Mouse (Mus musculus): Measurements from ENCODE around the gene Myh14. TPM values are rescaled to one million over a fixed set of nuclear protein-coding genes. Genes with fewer than 3 reads are reported as not detected.

Gene Myh14
- polyA plus RNA-seq, 1 experiment from 2014 or later = 2.2 TPM

GRCm38 (mm10) chr7:44683656-44684055 is 13.0 kb upstream of the Myh14 start:
- Histone ChIP-seq H3K9me3 (ENCODE audit: control insufficient read depth, low read length) (0 out of 2 replicates have a peak, but pooled peaks cover 3% of the 10 kb centered on the region), H3K27me3 (ENCODE audit: control insufficient read depth, insufficient read depth, low read length) (no peaks in the 10 kb centered on the region), H3K9ac (ENCODE audit: low read length) (no peak overlapping the region), H3K27ac (ENCODE audit: low read depth, low read length) (no peak overlapping the region), H3K4me1 (ENCODE audit: control insufficient read depth, insufficient read depth, low read length) (no peaks in the 10 kb centered on the region), H3K36me3 (ENCODE audit: control insufficient read depth, insufficient read depth, low read length) (no peaks in the 10 kb centered on the region), H3K4me3 (ENCODE audit: low read depth, low read length) (no peak overlapping the region), H3K4me2 (ENCODE audit: low read depth) (no peak overlapping the region)
- WGBS = 81% methylated on average over 8 of the region's 8 CpGs
- DNase-seq (ENCODE audit: low spot score) (no peak), ATAC-seq (ENCODE audit: insufficient read depth, low FRiP score, low TSS enrichment) (no peak)

DNA sequence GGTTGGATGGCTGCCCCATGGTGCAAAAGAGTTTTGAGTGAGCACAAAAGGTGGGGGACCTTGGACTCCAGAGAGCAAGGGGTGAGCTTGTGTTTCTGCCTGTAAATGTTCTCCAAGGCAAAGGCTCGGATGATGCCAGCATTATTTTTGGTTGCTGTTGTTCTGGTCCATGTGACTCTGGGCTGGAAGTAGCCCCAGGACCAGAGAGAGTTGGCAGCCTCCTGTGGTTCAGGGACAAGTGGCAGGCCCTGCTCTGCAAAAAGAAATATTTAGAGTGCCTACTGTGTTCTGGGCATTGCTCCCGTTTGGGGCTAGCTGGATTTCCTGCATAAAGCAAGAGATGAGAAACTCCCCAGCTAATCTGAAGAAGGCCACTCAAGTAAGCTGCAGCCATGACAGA is 6.0 kb upstream of the Myh14 start:
- Histone ChIP-seq H3K4me3 (ENCODE audit: low read depth, low read length) (no peak overlapping the region), H3K27me3 (ENCODE audit: control insufficient read depth, insufficient read depth, low read length) (no peaks in the 10 kb centered on the region), H3K36me3 (ENCODE audit: control insufficient read depth, insufficient read depth, low read length) (no peaks in the 10 kb centered on the region), H3K4me2 (ENCODE audit: low read depth) (no peak overlapping the region), H3K4me1 (ENCODE audit: control insufficient read depth, insufficient read depth, low read length) (no peaks in the 10 kb centered on the region), H3K9ac (ENCODE audit: low read length) (no peak overlapping the region), H3K9me3 (ENCODE audit: control insufficient read depth, low read length) (0 out of 2 replicates have a peak, but pooled peaks cover 5% of the 10 kb centered on the region), H3K27ac (ENCODE audit: low read depth, low read length) (no peak overlapping the region)
- DNase-seq (ENCODE audit: low spot score) = no peak
- 85% methylated on average over 2 of the region's 2 CpGs for WGBS
- no peak for ATAC-seq (ENCODE audit: insufficient read depth, low FRiP score, low TSS enrichment)

- Histone ChIP-seq H3K27ac (ENCODE audit: low read depth, low read length) (no peak overlapping the region), H3K27me3 (ENCODE audit: control insufficient read depth, insufficient read depth, low read length) (no peaks in the 10 kb centered on the region), H3K4me3 (ENCODE audit: low read depth, low read length) (no peak overlapping the region), H3K4me1 (ENCODE audit: control insufficient read depth, insufficient read depth, low read length) (peaks cover 4% of the 10 kb centered on the region), H3K36me3 (ENCODE audit: control insufficient read depth, insufficient read depth, low read length) (no peaks in the 10 kb centered on the region), H3K4me2 (ENCODE audit: low read depth) (no peak overlapping the region), H3K9me3 (ENCODE audit: control insufficient read depth, low read length) (0 out of 2 replicates have a peak, but pooled peaks cover 5% of the 10 kb centered on the region), H3K9ac (ENCODE audit: low read length) (no peak overlapping the region)
- WGBS = 60% methylated on average over 4 of the region's 4 CpGs
- DNase-seq (ENCODE audit: low spot score) (no peak), ATAC-seq (ENCODE audit: insufficient read depth, low FRiP score, low TSS enrichment) (no peak)
These were observed 5.5 kb upstream of the Myh14 start for GRCm38 (mm10) chr7:44676126-44676525.

DNA sequence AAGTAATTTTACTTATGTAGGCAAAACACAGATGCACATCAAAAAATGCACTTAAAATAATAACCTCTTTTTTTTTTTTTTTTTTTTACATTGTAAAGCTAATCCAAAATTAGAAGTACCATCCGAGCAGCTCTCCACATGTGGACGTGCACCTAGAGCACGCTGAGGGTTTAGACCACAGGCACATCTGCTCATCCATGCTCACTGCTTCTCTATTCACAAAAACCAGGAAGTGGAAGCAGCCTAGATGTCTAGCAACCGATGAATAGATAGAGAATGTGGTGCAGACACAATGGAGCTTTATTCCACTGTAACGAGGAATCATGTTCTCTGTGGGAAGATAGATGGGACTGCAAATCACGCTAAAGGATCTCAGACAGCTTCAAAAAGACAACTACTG is 4.5 kb upstream of the Myh14 start:
- DNase-seq (ENCODE audit: low spot score) = no peak
- Histone ChIP-seq H3K4me2 (ENCODE audit: low read depth) (no peak overlapping the region), H3K4me1 (ENCODE audit: control insufficient read depth, insufficient read depth, low read length) (peaks cover 5% of the 10 kb centered on the region), H3K9ac (ENCODE audit: low read length) (no peak overlapping the region), H3K27me3 (ENCODE audit: control insufficient read depth, insufficient read depth, low read length) (peaks cover 7% of the 10 kb centered on the region; the same call in 1 of the 2 replicates), H3K36me3 (ENCODE audit: control insufficient read depth, insufficient read depth, low read length) (no peaks in the 10 kb centered on the region), H3K27ac (ENCODE audit: low read depth, low read length) (no peak overlapping the region), H3K9me3 (ENCODE audit: control insufficient read depth, low read length) (0 out of 2 replicates have a peak, but pooled peaks cover 2% of the 10 kb centered on the region), H3K4me3 (ENCODE audit: low read depth, low read length) (no peak overlapping the region)
- ATAC-seq (ENCODE audit: insufficient read depth, low FRiP score, low TSS enrichment) = no peak
- 70% methylated on average over 6 of the region's 6 CpGs for WGBS

GRCm38 (mm10) chr7:44674511-44674910 is 3.9 kb upstream of the Myh14 start:
- Histone ChIP-seq H3K4me1 (ENCODE audit: control insufficient read depth, insufficient read depth, low read length) (peaks cover 5% of the 10 kb centered on the region), H3K9ac (ENCODE audit: low read length) (no peak overlapping the region), H3K4me3 (ENCODE audit: low read depth, low read length) (no peak overlapping the region), H3K27ac (ENCODE audit: low read depth, low read length) (no peak overlapping the region), H3K4me2 (ENCODE audit: low read depth) (no peak overlapping the region), H3K9me3 (ENCODE audit: control insufficient read depth, low read length) (0 out of 2 replicates have a peak, but pooled peaks cover 2% of the 10 kb centered on the region), H3K27me3 (ENCODE audit: control insufficient read depth, insufficient read depth, low read length) (peaks cover 9% of the 10 kb centered on the region; the same call in 1 of the 2 replicates), H3K36me3 (ENCODE audit: control insufficient read depth, insufficient read depth, low read length) (no peaks in the 10 kb centered on the region)
- WGBS = 77% methylated on average over 4 of the region's 4 CpGs
- DNase-seq (ENCODE audit: low spot score) = no peak
- no peak for ATAC-seq (ENCODE audit: insufficient read depth, low FRiP score, low TSS enrichment)

DNA sequence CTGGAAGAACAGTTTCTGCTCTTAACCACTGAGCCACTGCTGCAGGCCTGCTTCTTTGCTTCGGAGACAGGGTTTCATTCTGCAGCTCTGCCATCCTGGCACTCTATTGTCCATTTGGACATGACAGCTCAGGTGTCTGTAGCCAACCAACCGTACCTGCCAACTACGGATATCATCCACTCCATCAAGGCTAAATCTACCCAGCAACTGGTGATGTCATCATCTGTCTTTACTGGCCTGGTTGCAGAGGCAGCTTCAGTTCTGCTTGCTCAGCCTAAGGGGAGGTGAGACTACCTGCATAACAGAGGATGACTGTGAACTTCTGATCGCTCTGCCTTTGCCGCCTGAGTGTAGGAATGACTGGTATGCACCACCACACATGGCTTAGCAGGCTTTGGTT is 1.6 kb upstream of the Myh14 start:
- Histone ChIP-seq H3K4me3 (ENCODE audit: low read depth, low read length) (no peak overlapping the region), H3K27ac (ENCODE audit: low read depth, low read length) (no peak overlapping the region), H3K36me3 (ENCODE audit: control insufficient read depth, insufficient read depth, low read length) (no peaks in the 10 kb centered on the region), H3K4me1 (ENCODE audit: control insufficient read depth, insufficient read depth, low read length) (peaks cover 5% of the 10 kb centered on the region), H3K9me3 (ENCODE audit: control insufficient read depth, low read length) (0 out of 2 replicates have a peak, but pooled peaks cover 2% of the 10 kb centered on the region), H3K9ac (ENCODE audit: low read length) (no peak overlapping the region), H3K27me3 (ENCODE audit: control insufficient read depth, insufficient read depth, low read length) (peaks cover 17% of the 10 kb centered on the region), H3K4me2 (ENCODE audit: low read depth) (no peak overlapping the region)
- 80% methylated on average over 5 of the region's 5 CpGs for whole genome bisulfite sequencing
- ATAC-seq (ENCODE audit: insufficient read depth, low FRiP score, low TSS enrichment) (no peak), DNase-seq (ENCODE audit: low spot score) (no peak)

DNA sequence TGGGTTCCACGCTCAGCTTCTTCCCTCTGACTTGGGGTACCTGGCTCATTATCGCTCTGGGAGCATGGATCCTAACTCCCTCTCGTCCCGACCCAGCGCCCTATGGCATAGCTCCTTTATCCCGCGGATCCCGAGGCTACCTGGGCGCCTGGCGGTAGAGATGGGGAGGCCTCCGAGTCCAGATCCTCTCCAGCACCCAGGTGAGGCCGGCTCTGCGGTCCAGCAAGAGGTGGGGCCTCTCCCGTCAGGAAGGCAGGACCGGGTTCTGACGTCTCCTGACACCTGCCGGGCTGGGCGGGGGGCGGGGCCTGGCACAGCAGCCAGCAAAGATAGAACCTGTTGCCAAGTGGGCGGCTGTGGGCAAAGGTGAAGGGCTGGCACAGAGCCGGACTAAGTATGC is 1.5 kb downstream of the Myh14 start:
- Histone ChIP-seq H3K9me3 (ENCODE audit: control insufficient read depth, low read length) (no peaks in the 10 kb centered on the region), H3K4me3 (ENCODE audit: low read depth, low read length) (no peak overlapping the region), H3K36me3 (ENCODE audit: control insufficient read depth, insufficient read depth, low read length) (no peaks in the 10 kb centered on the region), H3K9ac (ENCODE audit: low read length) (no peak overlapping the region), H3K27me3 (ENCODE audit: control insufficient read depth, insufficient read depth, low read length) (peaks cover 17% of the 10 kb centered on the region), H3K4me1 (ENCODE audit: control insufficient read depth, insufficient read depth, low read length) (peaks cover 5% of the 10 kb centered on the region), H3K27ac (ENCODE audit: low read depth, low read length) (no peak overlapping the region), H3K4me2 (ENCODE audit: low read depth) (no peak overlapping the region)
- ATAC-seq (ENCODE audit: insufficient read depth, low FRiP score, low TSS enrichment) = no peak
- no peak for DNase-seq (ENCODE audit: low spot score)
- 12% methylated on average over 21 of the region's 21 CpGs for WGBS

- 64% methylated on average over 13 of the region's 13 CpGs for WGBS
- H3K9me3 ChIP-seq (ENCODE audit: control insufficient read depth, low read length) = no peaks in the 10 kb centered on the region
- no peaks in the 10 kb centered on the region for H3K36me3 ChIP-seq (ENCODE audit: control insufficient read depth, insufficient read depth, low read length)
- no peak overlapping the region for H3K27ac ChIP-seq (ENCODE audit: low read depth, low read length)
- no peak overlapping the region for H3K4me3 ChIP-seq (ENCODE audit: low read depth, low read length)
- DNase-seq (ENCODE audit: low spot score) (no peak), ATAC-seq (ENCODE audit: insufficient read depth, low FRiP score, low TSS enrichment) (no peak)
- peaks cover 5% of the 10 kb centered on the region for H3K4me1 ChIP-seq (ENCODE audit: control insufficient read depth, insufficient read depth, low read length)
- H3K9ac ChIP-seq (ENCODE audit: low read length) = no peak overlapping the region
- H3K4me2 ChIP-seq (ENCODE audit: low read depth) = no peak overlapping the region
- peaks cover 17% of the 10 kb centered on the region for H3K27me3 ChIP-seq (ENCODE audit: control insufficient read depth, insufficient read depth, low read length)
These were observed 2.5 kb downstream of the Myh14 start for GRCm38 (mm10) chr7:44667996-44668738.

GRCm38 (mm10) chr7:44666462-44666861 is 4.2 kb downstream of the Myh14 start:
- H3K4me2 ChIP-seq (ENCODE audit: low read depth) = no peak overlapping the region
- no peak overlapping the region for H3K9ac ChIP-seq (ENCODE audit: low read length)
- DNase-seq (ENCODE audit: low spot score) = no peak
- H3K4me3 ChIP-seq (ENCODE audit: low read depth, low read length) = no peak overlapping the region
- H3K4me1 ChIP-seq (ENCODE audit: control insufficient read depth, insufficient read depth, low read length) = peaks cover 4% of the 10 kb centered on the region
- no peaks in the 10 kb centered on the region for H3K36me3 ChIP-seq (ENCODE audit: control insufficient read depth, insufficient read depth, low read length)
- ATAC-seq (ENCODE audit: insufficient read depth, low FRiP score, low TSS enrichment) = no peak
- no peaks in the 10 kb centered on the region for H3K9me3 ChIP-seq (ENCODE audit: control insufficient read depth, low read length)
- WGBS = 90% methylated on average over 2 of the region's 2 CpGs
- peaks cover 17% of the 10 kb centered on the region for H3K27me3 ChIP-seq (ENCODE audit: control insufficient read depth, insufficient read depth, low read length)
- no peak overlapping the region for H3K27ac ChIP-seq (ENCODE audit: low read depth, low read length)

All from neural tube, embryonic 11.5 days (tissue).